Mouse (Mus musculus) stomach, postnatal 0 days (tissue): ENCODE measurements around the gene Hdac5. TPM values are rescaled to one million over a fixed set of nuclear protein-coding genes. Genes with fewer than 3 reads are reported as not detected.

Experiments
- ATAC-seq: fragments of 200-750 bp; cut with Nextera tagmentation; 2 replicates; pipeline ENCODE4 v1.8.0; 2017; ENCODE audit not compliant: low FRiP score, low TSS enrichment
- DNase-seq: peaks from one replicate; pipeline ENCODE4 v3.0.0-alpha.2; 2016; ENCODE audit warnings: low spot score
- H3K27ac ChIP-seq: fragments of 300-500 bp; sonication (generic); replicated peaks from 2 replicates; pipeline ENCODE4 v1.5.1; 2014; ENCODE audit warnings: mild to moderate bottlenecking, control low read depth
- H3K27me3 ChIP-seq: fragments of 300-500 bp; sonication (generic); 2 replicates; pipeline ENCODE4 v1.6.1; 2014; ENCODE audit warnings: low read length; ENCODE audit not compliant: control insufficient read depth, insufficient read depth
- H3K36me3 ChIP-seq: fragments of 300-500 bp; sonication (generic); 2 replicates; pipeline ENCODE4 v1.6.1; 2014; ENCODE audit warnings: low read length, mixed read lengths; ENCODE audit not compliant: control insufficient read depth, insufficient read depth
- H3K4me1 ChIP-seq: fragments of 300-500 bp; sonication (generic); replicated peaks from 2 replicates; pipeline ENCODE4 v1.6.1; 2014; ENCODE audit warnings: antibody characterized with exemption; ENCODE audit not compliant: control insufficient read depth, insufficient read depth
- H3K4me2 ChIP-seq: fragments of 300-500 bp; sonication (generic); replicated peaks from 2 replicates; pipeline ENCODE4 v1.6.1; 2014; ENCODE audit warnings: low read depth, mild to moderate bottlenecking, control low read depth, moderate library complexity
- H3K4me3 ChIP-seq: fragments of 300-500 bp; sonication (generic); 2 replicates; pipeline ENCODE4 v1.5.1; 2014; ENCODE audit warnings: low read depth, low read length, control low read depth
- H3K9ac ChIP-seq: fragments of 300-500 bp; sonication (generic); 2 replicates; pipeline ENCODE4 v1.6.1; 2014; ENCODE audit warnings: mild to moderate bottlenecking, low read length, control low read depth, mixed read lengths
- H3K9me3 ChIP-seq: fragments of 300-500 bp; sonication (generic); 2 replicates; pipeline ENCODE4 v1.6.1; 2016; ENCODE audit warnings: low read length; ENCODE audit not compliant: control insufficient read depth
- CTCF ChIP-seq: IDR thresholded peaks from 2 replicates; pipeline ENCODE4 v1.5.1; 2016; ENCODE audit warnings: antibody characterized with exemption, low read depth, mild to moderate bottlenecking, moderate library complexity
- EP300 ChIP-seq: optimal IDR thresholded peaks from 2 replicates; pipeline ENCODE3; 2016; ENCODE audit warnings: antibody characterized with exemption
- WGBS: fragments of 180-500 bp; shearing (Covaris S2); extraction: QIAGEN DNeasy Blood & Tissue Kit; methylation state at CpG from one replicate; pipeline ENCODE4 v1.1.7; 2014; 5-methylcytosine and 5-hydroxymethylcytosine counted together
- polyA plus RNA-seq: library from polyadenylated mRNA; unstranded; fragments of >200 nt; fragmentation: Nextera tagmentation; extraction: Ambion mirVana; gene quantifications from 2 replicates; pipeline ENCODE4 v1.2.1, GENCODE M21; 2015

The Hdac5 gene
- polyA plus RNA-seq, 1 experiment from 2014 or later, result 33.8 TPM

DNA sequence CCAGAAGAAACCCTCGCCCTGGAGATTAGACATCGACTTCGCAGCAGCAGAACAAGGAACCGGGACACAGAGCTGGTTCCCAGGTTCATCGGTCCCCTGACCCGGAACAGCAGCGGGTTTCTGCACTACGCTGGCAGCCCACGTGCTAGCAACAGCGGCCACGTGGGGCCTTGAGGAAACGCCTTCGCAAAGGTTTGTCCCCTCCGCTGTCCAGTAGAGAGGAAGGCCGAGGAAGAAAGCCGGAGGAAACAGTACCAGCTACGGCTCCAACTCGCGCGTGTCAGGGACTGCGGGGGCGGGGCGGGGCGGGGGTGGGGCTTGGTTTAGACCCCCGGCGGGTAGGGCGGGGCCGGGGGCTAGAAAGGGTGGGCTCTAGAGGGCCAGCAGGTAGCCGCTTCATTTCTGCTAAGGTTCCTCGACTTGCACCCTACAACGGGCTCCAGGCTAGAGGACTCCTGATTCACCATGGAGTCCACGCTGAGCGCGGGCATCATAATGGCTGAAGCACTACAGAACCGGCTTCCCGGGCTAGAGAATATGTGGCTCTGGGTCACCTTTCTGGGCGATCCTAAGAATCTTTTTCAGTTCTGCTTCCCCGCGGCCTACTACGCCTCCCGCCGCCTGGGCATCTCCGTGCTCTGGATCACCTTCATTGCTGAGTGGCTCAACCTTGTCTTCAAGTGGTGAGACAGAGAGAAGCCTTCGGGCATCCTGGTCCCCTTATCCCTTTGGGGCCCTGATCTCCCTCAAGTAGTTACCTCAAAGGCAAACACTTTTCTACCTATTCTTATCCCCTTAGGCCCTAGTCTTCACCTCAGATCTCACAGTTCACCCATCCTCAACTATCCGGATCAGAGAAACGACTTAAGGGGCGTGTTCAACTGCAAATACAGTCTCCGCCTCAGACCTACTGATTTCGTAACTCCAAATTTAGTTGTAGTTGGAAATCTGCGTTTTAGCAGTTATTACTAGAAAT lies 40.2 kb downstream of the Hdac5 start, which contains the start of gene G6pc3:
Gene G6pc3, plus strand, starts transcription at position 160 of the 976 bp plus-strand sequence.
- 1% methylated on average over 49 of the region's 50 CpGs for WGBS
- ATAC-seq, result peak; percentile 88

GRCm38 (mm10) chr11:102188980-102189379 lies 41.0 kb downstream of the Hdac5 start:
- TF ChIP-seq CTCF (no peak), EP300 (no peak)
- H3K9me3 ChIP-seq, result no peaks in the 10 kb centered on the region
- H3K9ac ChIP-seq, result peak overlapping the region; percentile 62; the same call in 1 of the 2 replicates
- H3K27ac ChIP-seq, result no peak overlapping the region
- H3K4me2 ChIP-seq, result peak overlapping the region; percentile 83
- H3K4me3 ChIP-seq, result peak overlapping the region; percentile 64; the same call in 1 of the 2 replicates
- H3K27me3 ChIP-seq, result no peaks in the 10 kb centered on the region
- ATAC-seq (no peak), DNase-seq (no peak)
- 64% methylated on average over 6 of the region's 6 CpGs for WGBS
- no peaks in the 10 kb centered on the region; the same call in 1 of the 2 replicates for H3K36me3 ChIP-seq
- H3K4me1 ChIP-seq, result no peaks in the 10 kb centered on the region

More for the DNA sequence above, 40.2 kb downstream of the Hdac5 start, which contains the start of gene G6pc3:
- Histone ChIP-seq H3K9ac (peak within 1 kb of the TSS; percentile 62), H3K9me3 (no peaks in the 10 kb centered on the region), H3K36me3 (no peaks in the 10 kb centered on the region; the same call in 1 of the 2 replicates), H3K4me3 (peak within 1 kb of the TSS; percentile 64), H3K27me3 (no peaks in the 10 kb centered on the region), H3K27ac (peak within 1 kb of the TSS; percentile 80), H3K4me2 (peak within 1 kb of the TSS; percentile 83), H3K4me1 (no peaks in the 10 kb centered on the region)
- DNase-seq, result peak; percentile 90
- peak; percentile 24 for TF ChIP-seq EP300
- TF ChIP-seq CTCF, result no peak

DNA sequence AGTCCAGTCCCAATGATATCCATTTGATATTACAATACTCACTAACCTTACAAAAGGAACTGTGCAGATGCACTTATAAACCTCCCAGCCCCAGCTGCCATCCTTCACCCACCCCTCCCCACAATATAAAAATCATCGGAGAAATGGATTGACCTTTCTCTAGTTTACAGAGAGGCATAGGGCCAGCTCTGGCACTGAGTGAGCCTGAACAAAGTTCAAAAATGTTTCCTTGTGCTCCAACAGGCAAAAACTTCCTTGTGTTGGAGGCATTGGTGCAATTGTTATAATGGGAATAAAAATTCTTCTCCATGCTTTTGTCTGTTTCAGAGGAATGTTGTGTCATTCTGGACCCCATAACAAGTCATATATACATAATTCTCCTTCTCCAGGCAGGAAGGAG lies 43.7 kb downstream of the Hdac5 start:
- Histone ChIP-seq H3K4me1 (0 out of 2 replicates have a peak, but pooled peaks cover 3% of the 10 kb centered on the region), H3K36me3 (no peaks in the 10 kb centered on the region; the same call in 1 of the 2 replicates), H3K27me3 (no peaks in the 10 kb centered on the region), H3K27ac (peak overlapping the region; percentile 30; the same call in 1 of the 2 replicates), H3K4me2 (no peak overlapping the region), H3K9ac (no peak overlapping the region), H3K4me3 (no peak overlapping the region), H3K9me3 (no peaks in the 10 kb centered on the region)
- ATAC-seq (no peak), DNase-seq (no peak)
- WGBS, result 44% methylated on average over 1 of the region's 1 CpGs
- TF ChIP-seq CTCF (no peak), EP300 (no peak)

GRCm38 (mm10) chr11:102185677-102186076 lies 44.3 kb downstream of the Hdac5 start:
- no peaks in the 10 kb centered on the region; the same call in 1 of the 2 replicates for H3K36me3 ChIP-seq
- no peak for ATAC-seq
- WGBS, result 42% methylated on average over 3 of the region's 3 CpGs
- H3K9ac ChIP-seq, result no peak overlapping the region
- H3K4me1 ChIP-seq, result 0 out of 2 replicates have a peak, but pooled peaks cover 3% of the 10 kb centered on the region
- H3K27me3 ChIP-seq, result no peaks in the 10 kb centered on the region
- H3K4me3 ChIP-seq, result peak overlapping the region; percentile 88
- TF ChIP-seq EP300, result no peak
- TF ChIP-seq CTCF, result no peak
- H3K4me2 ChIP-seq, result peak overlapping the region; percentile 88
- peak overlapping the region; percentile 93; the same call in 1 of the 2 replicates for H3K27ac ChIP-seq
- no peaks in the 10 kb centered on the region for H3K9me3 ChIP-seq
- DNase-seq, result no peak

GRCm38 (mm10) chr11:102184646-102185495 lies 45.1 kb downstream of the Hdac5 start, which contains the start of gene Lsm12:
Gene Lsm12 (minus strand): TSS chr11:102185296.
- Histone ChIP-seq H3K4me3 (peak within 1 kb of the TSS; percentile 88), H3K9me3 (no peaks in the 10 kb centered on the region), H3K27ac (peak within 1 kb of the TSS; percentile 93), H3K4me2 (peak within 1 kb of the TSS; percentile 88), H3K4me1 (0 out of 2 replicates have a peak, but pooled peaks cover 3% of the 10 kb centered on the region), H3K27me3 (no peaks in the 10 kb centered on the region), H3K9ac (peak within 1 kb of the TSS; percentile 95), H3K36me3 (no peaks in the 10 kb centered on the region; the same call in 1 of the 2 replicates)
- ATAC-seq (peak; percentile 87), DNase-seq (peak; percentile 97)
- TF ChIP-seq EP300, result no peak
- TF ChIP-seq CTCF, result no peak
- WGBS, result under 1% methylated on average over 70 of the region's 70 CpGs
